Mouse (Mus musculus) C2C12 (cell line): ENCODE measurements around the gene Gm20388. TPM values are rescaled to one million over a fixed set of nuclear protein-coding genes. Genes with fewer than 3 reads are reported as not detected.

Experiments
- H3K27me3 ChIP-seq: one replicate; pipeline ENCODE4 v1.6.1; 2011; ENCODE audit not compliant: control insufficient read depth, insufficient read depth, insufficient read length
- H3K36me3 ChIP-seq: one replicate; pipeline ENCODE4 v1.6.1; 2011; ENCODE audit not compliant: control insufficient read depth, insufficient read depth
- H3K4me3 ChIP-seq: one replicate; pipeline ENCODE4 v1.5.1; 2011; ENCODE audit warnings: mild to moderate bottlenecking, control low read depth; ENCODE audit not compliant: poor library complexity, insufficient read depth, severe bottlenecking
- H3K79me2 ChIP-seq: one replicate; pipeline ENCODE4 v1.6.1; 2011; ENCODE audit not compliant: control insufficient read depth, insufficient read depth
- H3K79me3 ChIP-seq: one replicate; pipeline ENCODE4 v1.6.1; 2011; ENCODE audit warnings: low read depth, control low read depth
- H3ac ChIP-seq: one replicate; pipeline ENCODE3; 2011; ENCODE audit warnings: low read depth; ENCODE audit not compliant: control insufficient read depth, insufficient read length
- CEBPB ChIP-seq: IDR thresholded peaks from one replicate; pipeline ENCODE4 v1.6.1; 2011; ENCODE audit warnings: low read depth, mild to moderate bottlenecking, control low read depth, moderate library complexity
- CTCF ChIP-seq: IDR thresholded peaks from one replicate; pipeline ENCODE4 v1.5.1; 2011; ENCODE audit not compliant: control insufficient read depth, insufficient read depth, insufficient read length
- FOSL1 ChIP-seq: IDR thresholded peaks from one replicate; pipeline ENCODE4 v1.8.0; 2011; ENCODE audit warnings: mild to moderate bottlenecking, low read length; ENCODE audit not compliant: poor library complexity, insufficient read depth, severe bottlenecking
- MAX ChIP-seq: IDR thresholded peaks from one replicate; pipeline ENCODE4 v1.6.1; 2011; ENCODE audit warnings: mild to moderate bottlenecking, control low read depth
- MYOD1 ChIP-seq: IDR thresholded peaks from one replicate; pipeline ENCODE4 v1.6.1; 2011; ENCODE audit warnings: low read depth; ENCODE audit not compliant: control insufficient read depth, insufficient read length
- MYOG ChIP-seq: IDR thresholded peaks from one replicate; pipeline ENCODE4 v1.6.1; 2011; ENCODE audit not compliant: control insufficient read depth, insufficient read length; ENCODE audit errors: extremely low read depth
- USF1 ChIP-seq: IDR thresholded peaks from one replicate; pipeline ENCODE4 v1.6.1; 2011; ENCODE audit warnings: low read depth, mild to moderate bottlenecking, control low read depth, moderate library complexity
- polyA plus RNA-seq: library from polyadenylated mRNA; unstranded; fragments of >200 nt; fragmentation: generic; extraction: Trizol; gene quantifications from one replicate; pipeline ENCODE4 v1.2.1, GENCODE M21; 2012; ENCODE audit warnings: missing spikeins

Gene Gm20388
- polyA plus RNA-seq, 1 experiment = 15.0 TPM

GRCm38 (mm10) chr8:120890068-120890467, 979.4 kb downstream of the Gm20388 start:
- Histone ChIP-seq H3ac (no peak overlapping the region), H3K4me3 (no peak overlapping the region), H3K36me3 (no peaks in the 10 kb centered on the region), H3K79me3 (no peaks in the 10 kb centered on the region), H3K27me3 (peaks cover 81% of the 10 kb centered on the region), H3K79me2 (no peaks in the 10 kb centered on the region)
- TF ChIP-seq USF1 (no peak), MYOG (no peak), MAX (no peak), FOSL1 (no peak), CEBPB (no peak), MYOD1 (no peak), CTCF (no peak)

- H3K4me3 ChIP-seq = no peak overlapping the region
- H3K79me3 ChIP-seq = no peaks in the 10 kb centered on the region
- H3ac ChIP-seq = no peak overlapping the region
- H3K79me2 ChIP-seq = no peaks in the 10 kb centered on the region
- TF ChIP-seq MYOG = no peak
- TF ChIP-seq FOSL1 = no peak
- TF ChIP-seq MYOD1 = no peak
- TF ChIP-seq MAX = no peak
- no peak for TF ChIP-seq CTCF
- TF ChIP-seq CEBPB = no peak
- no peak for TF ChIP-seq USF1
- H3K36me3 ChIP-seq = no peaks in the 10 kb centered on the region
- peaks cover 84% of the 10 kb centered on the region for H3K27me3 ChIP-seq
Observed at GRCm38 (mm10) chr8:120895009-120895408, 984.4 kb downstream of the Gm20388 start.

- Histone ChIP-seq H3K79me3 (no peaks in the 10 kb centered on the region), H3K79me2 (no peaks in the 10 kb centered on the region), H3ac (no peak overlapping the region), H3K27me3 (peaks cover 84% of the 10 kb centered on the region), H3K36me3 (no peaks in the 10 kb centered on the region), H3K4me3 (no peak overlapping the region)
- TF ChIP-seq CEBPB (no peak), USF1 (no peak), MYOG (no peak), FOSL1 (no peak), MYOD1 (no peak), MAX (no peak), CTCF (no peak)
Observed at GRCm38 (mm10) chr8:120895600-120895999, 985.0 kb downstream of the Gm20388 start.

GRCm38 (mm10) chr8:120896203-120896602, 985.6 kb downstream of the Gm20388 start:
- Histone ChIP-seq H3K79me2 (no peaks in the 10 kb centered on the region), H3ac (no peak overlapping the region), H3K4me3 (no peak overlapping the region), H3K36me3 (no peaks in the 10 kb centered on the region), H3K27me3 (peaks cover 85% of the 10 kb centered on the region), H3K79me3 (no peaks in the 10 kb centered on the region)
- TF ChIP-seq MYOG = no peak
- no peak for TF ChIP-seq CEBPB
- TF ChIP-seq MYOD1 = no peak
- TF ChIP-seq FOSL1 = no peak
- TF ChIP-seq MAX = no peak
- TF ChIP-seq CTCF = no peak
- no peak for TF ChIP-seq USF1

- Histone ChIP-seq H3K79me3 (no peaks in the 10 kb centered on the region), H3K27me3 (peaks cover 84% of the 10 kb centered on the region), H3K4me3 (no peak overlapping the region), H3K79me2 (no peaks in the 10 kb centered on the region), H3ac (no peak overlapping the region), H3K36me3 (no peaks in the 10 kb centered on the region)
- TF ChIP-seq MAX = no peak
- no peak for TF ChIP-seq MYOD1
- TF ChIP-seq FOSL1 = no peak
- TF ChIP-seq USF1 = no peak
- TF ChIP-seq MYOG = no peak
- no peak for TF ChIP-seq CEBPB
- no peak for TF ChIP-seq CTCF
Observed at GRCm38 (mm10) chr8:120898008-120898407, 987.4 kb downstream of the Gm20388 start.

GRCm38 (mm10) chr8:120898828-120899407, 988.3 kb downstream of the Gm20388 start:
- Histone ChIP-seq H3K79me2 (no peaks in the 10 kb centered on the region), H3K79me3 (no peaks in the 10 kb centered on the region), H3K4me3 (no peak overlapping the region), H3K27me3 (peaks cover 81% of the 10 kb centered on the region), H3ac (no peak overlapping the region), H3K36me3 (no peaks in the 10 kb centered on the region)
- TF ChIP-seq CEBPB (no peak), FOSL1 (no peak), CTCF (no peak), USF1 (no peak), MYOD1 (no peak), MYOG (no peak), MAX (no peak)
